Mouse (Mus musculus) heart, embryonic 13.5 days (tissue): ENCODE data around the gene Cers1. TPM values are rescaled to one million over a fixed set of nuclear protein-coding genes. Genes with fewer than 3 reads are reported as not detected.

Experiments used
- ATAC-seq: fragments of 200-750 bp; cut with Nextera tagmentation; 2 replicates; pipeline ENCODE4 v1.8.0; 2017; ENCODE audit warnings: moderate TSS enrichment; ENCODE audit not compliant: insufficient number of reproducible peaks, low FRiP score, low TSS enrichment; ENCODE audit errors: extremely low read depth
- H3K27ac ChIP-seq: fragments of 300-500 bp; sonication (generic); replicated peaks from 2 replicates; pipeline ENCODE4 v1.5.1; 2015; ENCODE audit warnings: moderate library complexity, mild to moderate bottlenecking, inconsistent platforms
- H3K27me3 ChIP-seq: fragments of 300-500 bp; sonication (generic); replicated peaks from 2 replicates; pipeline ENCODE4 v1.6.1; 2015; ENCODE audit warnings: mild to moderate bottlenecking, inconsistent platforms
- H3K36me3 ChIP-seq: fragments of 300-500 bp; sonication (generic); 2 replicates; pipeline ENCODE4 v1.6.1; 2015; ENCODE audit warnings: mild to moderate bottlenecking, inconsistent platforms
- H3K4me1 ChIP-seq: fragments of 300-500 bp; sonication (generic); 2 replicates; pipeline ENCODE4 v1.6.1; 2015; ENCODE audit warnings: inconsistent platforms
- H3K4me2 ChIP-seq: fragments of 300-500 bp; sonication (generic); 2 replicates; pipeline ENCODE4 v1.6.1; 2015; ENCODE audit warnings: inconsistent platforms, mild to moderate bottlenecking, moderate library complexity
- H3K4me3 ChIP-seq: fragments of 300-500 bp; sonication (generic); 2 replicates; pipeline ENCODE4 v1.5.1; 2015; ENCODE audit warnings: moderate library complexity, mild to moderate bottlenecking, inconsistent platforms
- H3K9ac ChIP-seq: fragments of 300-500 bp; sonication (generic); 2 replicates; pipeline ENCODE4 v1.6.1; 2015; ENCODE audit warnings: inconsistent platforms, mild to moderate bottlenecking, moderate library complexity
- H3K9me3 ChIP-seq: fragments of 300-500 bp; sonication (generic); 2 replicates; pipeline ENCODE4 v1.6.1; 2016; ENCODE audit warnings: inconsistent platforms
- WGBS: fragments of 180-500 bp; shearing (Covaris S2); methylation state at CpG from one replicate; pipeline ENCODE4 v1.1.7; 2015; ENCODE audit warnings: mixed read lengths; 5-methylcytosine and 5-hydroxymethylcytosine counted together
- polyA plus RNA-seq: library from polyadenylated mRNA; unstranded; fragments of >200 nt; fragmentation: Nextera tagmentation; extraction: Ambion mirVana; gene quantifications from 2 replicates; pipeline ENCODE4 v1.2.1, GENCODE M21; 2015

Cers1 gene
- polyA plus RNA-seq, 1 experiment from 2014 or later, result 2.6 TPM

DNA sequence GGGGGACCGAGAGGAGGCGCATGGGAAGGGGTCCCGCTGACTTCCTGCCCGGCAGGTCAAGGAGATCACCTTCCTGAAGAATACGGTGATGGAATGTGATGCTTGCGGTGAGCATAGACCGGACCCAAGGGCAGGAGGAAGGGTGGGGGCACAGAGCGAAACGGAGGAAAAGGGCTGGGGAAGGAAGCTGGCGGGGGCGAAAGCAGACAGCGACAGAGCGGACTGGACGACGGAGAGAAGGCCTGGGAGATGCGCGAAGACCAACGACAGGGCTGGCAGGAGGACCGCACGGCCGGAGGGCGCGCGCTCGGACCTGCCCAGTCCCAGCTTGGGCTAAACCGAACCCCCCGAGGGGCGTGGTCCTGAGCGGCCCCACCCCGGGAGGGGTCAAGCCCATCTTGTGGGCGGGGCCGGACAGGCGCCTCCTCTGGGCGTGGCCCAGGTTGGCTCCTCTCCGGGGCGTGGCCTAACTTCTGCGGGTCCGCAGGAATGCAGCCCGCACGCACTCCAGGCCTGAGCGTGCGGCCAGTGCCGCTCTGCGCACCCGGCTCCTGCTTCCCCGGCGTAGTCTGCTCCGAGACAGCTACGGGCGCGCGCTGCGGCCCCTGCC is 58.8 kb downstream of the Cers1 start:
- peak overlapping the region; percentile 68 for H3K4me2 ChIP-seq
- no peaks in the 10 kb centered on the region for H3K36me3 ChIP-seq
- H3K4me1 ChIP-seq, result peaks cover 50% of the 10 kb centered on the region
- peaks cover 81% of the 10 kb centered on the region for H3K27me3 ChIP-seq
- peak overlapping the region; percentile 24 for H3K9ac ChIP-seq
- ATAC-seq, result peak; percentile 81
- WGBS, result under 1% methylated on average over 51 of the region's 53 CpGs
- H3K27ac ChIP-seq, result no peak overlapping the region
- H3K9me3 ChIP-seq, result no peaks in the 10 kb centered on the region
- H3K4me3 ChIP-seq, result peak overlapping the region; percentile 46

DNA sequence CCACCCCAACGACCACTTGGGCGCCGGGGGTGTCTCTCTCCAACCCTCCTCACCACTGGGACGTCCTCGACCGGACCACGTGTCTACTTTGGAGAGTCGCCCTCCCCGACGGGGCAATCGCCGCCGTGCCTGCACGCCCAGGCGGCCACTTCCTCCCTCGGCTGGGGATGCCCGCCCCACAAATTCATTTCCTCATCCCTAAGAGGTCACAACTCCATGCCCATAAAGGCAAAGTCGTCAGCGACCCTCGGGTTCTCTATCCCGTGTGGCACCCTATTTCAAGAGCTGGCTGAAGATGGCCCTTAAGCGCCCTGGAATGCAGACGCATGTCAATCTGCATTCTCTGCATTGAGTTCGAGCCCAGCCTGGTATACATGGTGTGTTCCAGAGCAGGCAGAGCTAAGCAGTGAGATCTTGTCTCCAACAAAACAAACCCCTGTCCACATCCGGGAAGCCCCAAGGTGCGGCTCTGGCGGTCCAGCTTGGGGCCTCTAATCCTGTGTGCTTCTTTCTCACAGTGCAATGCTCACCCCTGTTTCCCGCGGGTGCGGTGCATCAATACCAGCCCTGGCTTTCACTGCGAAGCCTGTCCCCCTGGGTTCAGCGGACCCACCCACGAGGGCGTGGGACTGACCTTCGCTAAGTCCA is 59.8 kb downstream of the Cers1 start:
- H3K4me2 ChIP-seq, result peak overlapping the region; percentile 68
- 7% methylated on average over 35 of the region's 35 CpGs for WGBS
- peaks cover 90% of the 10 kb centered on the region for H3K27me3 ChIP-seq
- no peak overlapping the region for H3K9ac ChIP-seq
- H3K4me3 ChIP-seq, result peak overlapping the region; percentile 46
- ATAC-seq, result no peak
- H3K36me3 ChIP-seq, result no peaks in the 10 kb centered on the region
- no peak overlapping the region for H3K27ac ChIP-seq
- H3K9me3 ChIP-seq, result no peaks in the 10 kb centered on the region
- peaks cover 50% of the 10 kb centered on the region for H3K4me1 ChIP-seq

DNA sequence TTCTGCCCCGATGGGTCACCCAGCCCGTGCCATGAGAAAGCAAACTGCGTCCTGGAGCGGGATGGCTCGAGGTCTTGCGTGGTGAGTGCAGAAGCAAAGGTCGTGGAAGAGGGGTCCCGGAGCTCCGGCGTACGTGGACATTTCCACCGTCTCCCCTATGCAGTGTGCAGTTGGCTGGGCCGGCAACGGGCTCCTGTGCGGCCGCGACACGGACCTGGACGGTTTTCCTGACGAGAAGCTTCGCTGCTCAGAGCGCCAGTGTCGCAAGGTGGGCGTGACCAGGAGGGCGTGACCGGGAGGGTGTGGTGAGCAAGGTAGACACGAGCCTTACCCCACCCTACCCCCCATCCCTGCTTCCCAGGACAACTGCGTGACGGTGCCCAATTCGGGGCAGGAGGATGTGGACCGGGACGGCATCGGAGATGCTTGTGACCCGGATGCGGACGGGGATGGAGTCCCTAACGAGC is 60.7 kb downstream of the Cers1 start:
- Histone ChIP-seq H3K4me3 (peak overlapping the region; percentile 28), H3K9ac (0 out of 2 replicates have a peak overlapping the region, but pooled peaks have one; percentile 40), H3K9me3 (no peaks in the 10 kb centered on the region), H3K4me2 (peak overlapping the region; percentile 45), H3K36me3 (no peaks in the 10 kb centered on the region), H3K27ac (no peak overlapping the region), H3K4me1 (peaks cover 50% of the 10 kb centered on the region), H3K27me3 (peaks cover 97% of the 10 kb centered on the region)
- no peak for ATAC-seq
- 8% methylated on average over 37 of the region's 37 CpGs for WGBS

DNA sequence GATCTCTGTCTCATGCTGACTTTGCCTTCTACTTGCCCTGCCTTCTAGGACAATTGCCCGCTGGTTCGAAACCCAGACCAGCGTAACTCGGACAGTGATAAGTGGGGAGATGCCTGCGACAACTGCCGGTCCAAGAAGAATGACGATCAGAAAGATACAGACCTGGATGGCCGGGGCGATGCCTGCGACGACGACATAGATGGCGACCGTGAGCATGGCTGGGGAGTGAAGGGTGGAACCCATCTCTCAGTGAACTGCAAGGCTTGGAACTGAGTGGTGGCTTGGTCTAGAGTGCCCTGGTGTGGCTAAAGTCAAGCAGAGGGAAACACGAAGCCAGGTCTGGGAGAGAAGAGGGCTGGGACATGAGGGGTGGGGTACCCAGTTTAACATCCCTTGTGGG is 61.5 kb downstream of the Cers1 start:
- 15% methylated on average over 15 of the region's 15 CpGs for WGBS
- H3K4me3 ChIP-seq, result no peak overlapping the region
- ATAC-seq, result no peak

DNA sequence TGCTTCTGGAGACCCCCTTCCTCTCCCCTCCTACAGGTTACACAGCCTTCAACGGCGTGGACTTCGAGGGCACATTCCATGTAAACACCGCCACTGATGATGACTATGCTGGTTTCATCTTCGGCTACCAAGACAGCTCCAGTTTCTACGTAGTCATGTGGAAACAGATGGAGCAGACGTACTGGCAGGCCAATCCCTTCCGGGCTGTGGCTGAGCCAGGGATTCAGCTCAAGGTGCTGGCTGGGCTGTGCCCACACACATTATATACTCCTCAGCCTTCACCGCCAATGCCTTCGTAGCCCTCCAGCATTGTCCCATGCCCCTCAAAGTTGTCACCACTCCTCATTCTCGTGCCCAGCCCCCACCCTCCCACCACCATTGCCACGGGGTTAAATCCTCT is 64.5 kb downstream of the Cers1 start:
- H3K27me3 ChIP-seq, result peaks cover 75% of the 10 kb centered on the region
- no peak for ATAC-seq
- peaks cover 18% of the 10 kb centered on the region for H3K4me1 ChIP-seq

More for the DNA sequence above, 61.5 kb downstream of the Cers1 start:
- Histone ChIP-seq H3K9me3 (no peaks in the 10 kb centered on the region), H3K27me3 (peaks cover 97% of the 10 kb centered on the region), H3K4me2 (no peak overlapping the region), H3K9ac (no peak overlapping the region), H3K4me1 (peaks cover 46% of the 10 kb centered on the region), H3K36me3 (no peaks in the 10 kb centered on the region), H3K27ac (no peak overlapping the region)

More for the DNA sequence above, 64.5 kb downstream of the Cers1 start:
- Histone ChIP-seq H3K27ac (no peak overlapping the region), H3K36me3 (peaks cover 7% of the 10 kb centered on the region), H3K9me3 (no peaks in the 10 kb centered on the region), H3K4me2 (no peak overlapping the region), H3K9ac (no peak overlapping the region), H3K4me3 (no peak overlapping the region)
- 75% methylated on average over 12 of the region's 12 CpGs for WGBS

Other genes starting within 250 kb of the Cers1 start
- gene Tm6sf2, start 242.9 kb upstream of the Cers1 start, polyA plus RNA-seq, result 1.1 and 1.6 TPM in 2 replicates
- 0.12 and 0.23 TPM in 2 replicates for gene Hapln4, start 232.3 kb upstream of the Cers1 start, polyA plus RNA-seq
- gene Ncan, start 194.9 kb upstream of the Cers1 start, polyA plus RNA-seq, result 0.17 and 0.36 TPM in 2 replicates
- gene Nr2c2ap, start 184.4 kb upstream of the Cers1 start, polyA plus RNA-seq, result 30.5 and 34.3 TPM in 2 replicates
- gene Rfxank, start 176.6 kb upstream of the Cers1 start, polyA plus RNA-seq, result 15.1 and 17.0 TPM in 2 replicates
- gene Borcs8, start 176.3 kb upstream of the Cers1 start, polyA plus RNA-seq, result 36.1 and 40.0 TPM in 2 replicates
- gene Mef2b, start 176.1 kb upstream of the Cers1 start, polyA plus RNA-seq, result 0.15 and 0.40 TPM in 2 replicates
- gene Tmem161a, start 143.4 kb upstream of the Cers1 start, polyA plus RNA-seq, result 91.8 and 104 TPM in 2 replicates
- 8.0 and 8.3 TPM in 2 replicates for gene Slc25a42, start 103.5 kb upstream of the Cers1 start, polyA plus RNA-seq
- 23.2 and 24.3 TPM in 2 replicates for gene Sugp2, start 81.5 kb upstream of the Cers1 start, polyA plus RNA-seq
- gene Armc6, start 81.3 kb upstream of the Cers1 start, polyA plus RNA-seq, result 20.6 and 20.7 TPM in 2 replicates
- 34.1 and 37.2 TPM in 2 replicates for gene Homer3, start 32.9 kb upstream of the Cers1 start, polyA plus RNA-seq
- gene Ddx49, start 13.3 kb upstream of the Cers1 start, polyA plus RNA-seq, result 32.6 and 34.1 TPM in 2 replicates
- gene Cope, start 13.3 kb upstream of the Cers1 start, polyA plus RNA-seq, result 294 and 344 TPM in 2 replicates
- gene Gdf1, start 14.0 kb downstream of the Cers1 start, polyA plus RNA-seq, result 0.74 and 0.99 TPM in 2 replicates
- gene Upf1, start 37.5 kb downstream of the Cers1 start, polyA plus RNA-seq, result 11.3 and 12.2 TPM in 2 replicates
- gene Comp, start 57.8 kb downstream of the Cers1 start, polyA plus RNA-seq, result 3.5 TPM in 2 replicates
- gene Crtc1, start 123.8 kb downstream of the Cers1 start, polyA plus RNA-seq, result 9.7 and 12.4 TPM in 2 replicates
- gene Klhl26, start 161.2 kb downstream of the Cers1 start, polyA plus RNA-seq, result 11.2 and 12.4 TPM in 2 replicates
- 0.45 and 0.76 TPM in 2 replicates for gene Tmem59l, start 171.6 kb downstream of the Cers1 start, polyA plus RNA-seq
- 3.7 and 5.5 TPM in 2 replicates for gene Crlf1, start 177.4 kb downstream of the Cers1 start, polyA plus RNA-seq
- gene Rex1bd, start 191.0 kb downstream of the Cers1 start, polyA plus RNA-seq, result 116 and 125 TPM in 2 replicates
- gene Uba52, start 195.0 kb downstream of the Cers1 start, polyA plus RNA-seq, result 842 and 891 TPM in 2 replicates
- 240 and 251 TPM in 2 replicates for gene Fkbp8, start 211.9 kb downstream of the Cers1 start, polyA plus RNA-seq
- 65.8 and 71.2 TPM in 2 replicates for gene Kxd1, start 212.2 kb downstream of the Cers1 start, polyA plus RNA-seq
- 11.6 and 12.5 TPM in 2 replicates for gene Ell, start 223.7 kb downstream of the Cers1 start, polyA plus RNA-seq